Mouse (Mus musculus) adrenal gland, adult 8-10 months (tissue): ENCODE results near the gene Thop1. TPM values are rescaled to one million over a fixed set of nuclear protein-coding genes. Genes with fewer than 3 reads are reported as not detected.
"Not testable (repeated sequence)": the region's sequence is repeated elsewhere in the genome, so short reads cannot be mapped to it uniquely, and the experiment has no call there.

Experiments used
- DNase-seq: peaks from one replicate; pipeline ENCODE4 v3.0.0; 2022
- total RNA-seq, 4 experiments: library from RNA; stranded (reverse); gene quantifications; 2 replicates each; pipeline ENCODE4 v1.2.4; 2022

Gene Thop1
- 10 to 100 TPM; 43.6 to 59.2 (median 45.7) TPM for total RNA-seq

- peak; percentile 98 for DNase-seq
Observed at GRCm38 (mm10) chr10:81069836-81070235, at the start of gene Thop1. TSS of gene Thop1 (plus strand) at chr10:81070035.

GRCm38 (mm10) chr10:81020207-81020606 is 49.6 kb upstream of the Thop1 start:
- DNase-seq = no peak

- no peak for DNase-seq
Observed at GRCm38 (mm10) chr10:81021547-81022110, 48.2 kb upstream of the Thop1 start.

- DNase-seq = no peak
Observed at GRCm38 (mm10) chr10:81022744-81023143, 47.1 kb upstream of the Thop1 start.

GRCm38 (mm10) chr10:81024346-81024937 is 45.4 kb upstream of the Thop1 start:
- no peak for DNase-seq

- no peak for DNase-seq
Observed at GRCm38 (mm10) chr10:81025047-81025621, 44.7 kb upstream of the Thop1 start.

GRCm38 (mm10) chr10:81025639-81026275 is 44.1 kb upstream of the Thop1 start, which contains the start of gene Diras1:
TSS of gene Diras1 (minus strand) at chr10:81025662.
- DNase-seq = no peak

- no peak for DNase-seq
Observed at GRCm38 (mm10) chr10:81026857-81027256, 43.0 kb upstream of the Thop1 start.

- DNase-seq = peak; percentile 51
Observed at GRCm38 (mm10) chr10:81027331-81027730, 42.5 kb upstream of the Thop1 start.

GRCm38 (mm10) chr10:81028219-81028618 is 41.6 kb upstream of the Thop1 start:
- DNase-seq = no peak

- no peak for DNase-seq
Observed at GRCm38 (mm10) chr10:81029031-81029430, 40.8 kb upstream of the Thop1 start.

GRCm38 (mm10) chr10:81033586-81033985 is 36.2 kb upstream of the Thop1 start:
- peak; percentile 79 for DNase-seq

GRCm38 (mm10) chr10:81036251-81036650 is 33.6 kb upstream of the Thop1 start:
- no peak for DNase-seq

- peak; percentile 97 for DNase-seq
Observed at GRCm38 (mm10) chr10:81036988-81037580, 32.8 kb upstream of the Thop1 start, which contains the start of gene Slc39a3. TSS of gene Slc39a3 (minus strand) at chr10:81037426.

GRCm38 (mm10) chr10:81041458-81042175 is 28.2 kb upstream of the Thop1 start:
- no peak for DNase-seq

GRCm38 (mm10) chr10:81045246-81045645 is 24.6 kb upstream of the Thop1 start:
- DNase-seq = not testable (repeated sequence)

- no peak for DNase-seq
Observed at GRCm38 (mm10) chr10:81050645-81051044, 19.2 kb upstream of the Thop1 start.

GRCm38 (mm10) chr10:81051133-81051532 is 18.7 kb upstream of the Thop1 start:
- no peak for DNase-seq

GRCm38 (mm10) chr10:81052577-81052976 is 17.3 kb upstream of the Thop1 start:
- peak; percentile 75 for DNase-seq

GRCm38 (mm10) chr10:81055169-81055568 is 14.7 kb upstream of the Thop1 start:
- no peak for DNase-seq

- peak; percentile 78 for DNase-seq
Observed at GRCm38 (mm10) chr10:81055802-81056340, 14.0 kb upstream of the Thop1 start.
